26 mouse cellular contexts compared by ENCODE assay signal in genomic region chr9:103228370-103229003, GRCm38 (mm10). TPM values are rescaled to one million over a fixed set of nuclear protein-coding genes. Genes with fewer than 3 reads are reported as not detected.
DNase-seq lines count a peak whose midpoint lies in the region; ATAC-seq and TF ChIP-seq lines count a peak whose summit lies in the region.
"Had no signal": no experiment of that assay in that cellular context is flagged by ENCODE, and none has a peak within 500 bp of the region (broad histone marks: within the 10 kb centered on the region; RNA-seq: fewer than 3 reads in every experiment).

No protein-coding gene starts in this region.

- no peaks in the 10 kb centered on the region for H3K9me3 ChIP-seq in liver, embryonic 15.5 days (replicated peaks)
- H3K9me3 ChIP-seq: embryonic facial prominence, embryonic 13.5 days; heart, embryonic 13.5 days; hindbrain, embryonic 12.5 days; limb, embryonic 10.5 days; megakaryocyte, embryonic 14.5 days had no signal

- H3K4me2 ChIP-seq in liver, embryonic 15.5 days = peak overlapping the region; percentile 49
- H3K4me2 ChIP-seq: embryonic facial prominence, embryonic 13.5 days; heart, embryonic 13.5 days; hindbrain, embryonic 12.5 days had no signal

- H3K27ac ChIP-seq in layer of hippocampus, adult 2 months = peak overlapping the region; percentile 80; the same call in 1 of the 2 replicates
- H3K27ac ChIP-seq in liver, embryonic 15.5 days (replicated peaks) = peak overlapping the region; percentile 51
- H3K27ac ChIP-seq: embryonic facial prominence, embryonic 13.5 days; heart, embryonic 13.5 days; hindbrain, embryonic 12.5 days; kidney, postnatal 0 days; limb, embryonic 10.5 days; stomach, postnatal 0 days had no signal

- H3K4me1 ChIP-seq in liver, embryonic 15.5 days (replicated peaks) = peaks cover 31% of the 10 kb centered on the region

- peaks cover 11% of the 10 kb centered on the region; the same call in 1 of the 2 replicates for H3K27me3 ChIP-seq in liver, embryonic 15.5 days
- H3K27me3 ChIP-seq: embryonic facial prominence, embryonic 13.5 days; hindbrain, embryonic 12.5 days had no signal

- H3K36me3 ChIP-seq in liver, embryonic 15.5 days (replicated peaks) = peaks cover 5% of the 10 kb centered on the region; the same call in 1 of the 2 replicates
- H3K36me3 ChIP-seq: embryonic facial prominence, embryonic 13.5 days; heart, embryonic 13.5 days; hindbrain, embryonic 12.5 days; limb, embryonic 10.5 days had no signal

- WGBS in liver, embryonic 15.5 days (ENCODE audit: insufficient replicate concordance) = 53% methylated on average over 13 of the region's 13 CpGs

- no peak for ATAC-seq in liver, embryonic 15.5 days (ENCODE audit: insufficient read depth)
- ATAC-seq: forebrain, embryonic 14.5 days had no signal

- TF ChIP-seq CTCF in layer of hippocampus, adult 2 months (conservative IDR thresholded peaks at IDR 0.05) = no peak

- peak overlapping the region; percentile 17; the same call in 1 of the 2 replicates for H3K9ac ChIP-seq in liver, embryonic 15.5 days
- H3K9ac ChIP-seq: embryonic facial prominence, embryonic 13.5 days; heart, embryonic 13.5 days; hindbrain, embryonic 12.5 days had no signal

- no peak for DNase-seq in layer of hippocampus, adult 2 months (ENCODE audit: low spot score in 2 of 2)
- DNase-seq in layer of hippocampus, postnatal 36 days = no peak
- peak; percentile 50 for DNase-seq in induced T-regulatory cell, adult 2 months (ENCODE audit: low read depth)
- DNase-seq in yolk sac, embryonic 10.5 days (ENCODE audit: low spot score) = peak; percentile 60
- DNase-seq in adrenal gland, adult 8-10 months = no peak
- DNase-seq in cerebellum, postnatal 4 days (ENCODE audit: low spot score in 2 of 2) = no peak
- DNase-seq: adrenal gland, postnatal 14 days; cerebellum, adult 2 months; cerebellum, postnatal 25 days; embryo, embryonic 11 days; gastrocnemius, postnatal 10 days; heart, postnatal 14 days; kidney, adult 11 months; lung, adult 18-20 months; midbrain, embryonic 14.5 days had no signal

- H3K4me3 ChIP-seq in layer of hippocampus, adult 2 months = peak overlapping the region; percentile 44; the same call in 1 of the 2 replicates
- peak overlapping the region; percentile 43 for H3K4me3 ChIP-seq in liver, embryonic 15.5 days (replicated peaks)
- H3K4me3 ChIP-seq: embryonic facial prominence, embryonic 13.5 days; heart, embryonic 13.5 days; hindbrain, embryonic 12.5 days; limb, embryonic 10.5 days; myocyte had no signal

RNA-seq across cellular contexts. Expression of gene Gm20425, which starts 1.6 kb away (rescaled TPM):
- 10 to 100 TPM; 10.8 to 11.3 TPM for total RNA-seq in layer of hippocampus, adult 2 months (2021)
- 10 to 100 TPM; 11.1 to 11.3 TPM for total RNA-seq in layer of hippocampus, postnatal 36 days (2021)
- 0.24 and 2.3 TPM in 2 replicates for polyA plus RNA-seq in liver, embryonic 15.5 days (2015; fragmentation: Nextera tagmentation; extraction: Ambion mirVana)
- total RNA-seq in adrenal gland, adult 8-10 months (2022) = 10 to 100 TPM; 14.1 to 20.5 (median 17.7) TPM
- polyA plus RNA-seq: heart, embryonic 13.5 days; large intestine, adult 2 months; limb, embryonic 10.5 days; myocyte had no signal

RNA-seq across cellular contexts. Expression of gene Trf, which starts 1.8 kb away (rescaled TPM):
- total RNA-seq in layer of hippocampus, adult 2 months (2021) = 100 to 1,000 TPM; 190 to 207 TPM
- 100 to 1,000 TPM; 202 to 231 TPM for total RNA-seq in layer of hippocampus, postnatal 36 days (2021)
- 10,865 and 16,074 TPM in 2 replicates for polyA plus RNA-seq in liver, embryonic 15.5 days (2015; fragmentation: Nextera tagmentation; extraction: Ambion mirVana)
- 100 to 1,000 TPM; 104 to 194 (median 130) TPM for total RNA-seq in adrenal gland, adult 8-10 months (2022)
- polyA plus RNA-seq: myocyte had no signal

RNA-seq across cellular contexts. Expression of gene Srprb, which starts 26.6 kb away (rescaled TPM):
- 10 to 100 TPM; 18.5 to 21.0 TPM for total RNA-seq in layer of hippocampus, adult 2 months (2021)
- 10 to 100 TPM; 21.0 to 22.3 TPM for total RNA-seq in layer of hippocampus, postnatal 36 days (2021)
- 18.9 and 22.5 TPM in 2 replicates for polyA plus RNA-seq in liver, embryonic 15.5 days (2015; fragmentation: Nextera tagmentation; extraction: Ambion mirVana)
- 10 to 100 TPM; 38.6 to 47.5 (median 43.1) TPM for total RNA-seq in adrenal gland, adult 8-10 months (2022)

Comparison
In these comparisons a context has a peak if more than half of its experiments do, and no peak if none do; other contexts are left out.
1. DNase-seq: peak in induced T-regulatory cell, adult 2 months (single experiment) and yolk sac, embryonic 10.5 days (single experiment); none in layer of hippocampus, adult 2 months (0 of 2), layer of hippocampus, postnatal 36 days (0 of 2), adrenal gland, adult 8-10 months (single experiment) and cerebellum, postnatal 4 days (0 of 2).